Mouse (Mus musculus): ENCODE results near the gene Lpo.

Gene Lpo

GRCm38 (mm10) chr11:87805448-87805847, 22.6 kb downstream of the Lpo start:
- no peak for DNase-seq (ENCODE audit: low spot score in 2 of 2)

DNA sequence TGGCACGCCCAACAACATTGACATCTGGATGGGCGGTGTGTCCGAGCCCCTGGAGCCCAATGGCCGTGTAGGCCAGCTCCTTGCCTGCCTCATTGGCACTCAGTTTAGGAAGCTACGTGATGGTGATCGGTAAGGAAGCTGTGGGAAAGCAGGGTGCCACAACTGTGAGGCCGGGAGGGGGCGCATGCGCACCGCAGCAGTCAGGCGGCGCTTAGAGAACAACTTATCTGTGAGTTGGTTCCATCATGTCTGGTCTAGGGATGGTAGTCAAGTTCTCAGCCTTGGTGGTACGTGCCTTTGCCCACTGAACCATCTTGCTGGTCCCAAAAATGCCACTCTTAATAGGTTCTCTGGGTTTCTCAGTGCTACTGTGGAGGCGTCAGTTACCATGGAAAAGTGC, 25.5 kb downstream of the Lpo start:
- DNase-seq (ENCODE audit: low spot score in 2 of 2), result no peak

DNA sequence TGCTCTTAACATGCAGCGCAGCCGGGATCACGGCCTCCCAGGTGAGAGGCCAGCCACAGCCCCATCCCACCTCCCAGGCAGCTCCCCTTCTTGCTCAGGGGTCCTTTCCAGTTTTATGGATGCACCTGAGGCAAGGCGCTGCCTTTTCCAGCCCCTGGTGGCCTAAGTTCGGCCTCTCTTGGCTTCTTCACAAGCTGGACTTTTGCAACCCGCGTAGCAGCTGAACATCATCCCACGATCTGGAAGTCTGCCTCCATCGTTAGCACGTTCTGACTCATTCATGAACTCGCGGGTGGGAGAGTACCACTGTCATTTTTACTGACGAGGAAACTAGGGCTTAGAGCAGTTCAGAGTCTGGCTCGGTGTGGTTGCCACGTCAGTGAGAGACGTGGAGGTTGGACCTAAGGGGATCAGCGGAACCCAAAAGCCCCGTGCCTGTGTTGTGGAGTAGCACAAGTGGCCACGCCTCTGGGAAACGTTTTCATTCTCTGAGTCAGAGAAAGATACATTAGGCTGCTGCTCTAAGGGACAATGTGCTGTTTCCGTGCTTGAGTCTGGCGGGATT, 26.3 kb downstream of the Lpo start:
- no peak for DNase-seq (ENCODE audit: low spot score in 2 of 2)

- DNase-seq (ENCODE audit: low spot score in 2 of 2), result no peak
These were observed 34.6 kb downstream of the Lpo start, which contains the start of gene Mpo for GRCm38 (mm10) chr11:87793460-87793859. Gene Mpo (plus strand): TSS chr11:87793581.

DNA sequence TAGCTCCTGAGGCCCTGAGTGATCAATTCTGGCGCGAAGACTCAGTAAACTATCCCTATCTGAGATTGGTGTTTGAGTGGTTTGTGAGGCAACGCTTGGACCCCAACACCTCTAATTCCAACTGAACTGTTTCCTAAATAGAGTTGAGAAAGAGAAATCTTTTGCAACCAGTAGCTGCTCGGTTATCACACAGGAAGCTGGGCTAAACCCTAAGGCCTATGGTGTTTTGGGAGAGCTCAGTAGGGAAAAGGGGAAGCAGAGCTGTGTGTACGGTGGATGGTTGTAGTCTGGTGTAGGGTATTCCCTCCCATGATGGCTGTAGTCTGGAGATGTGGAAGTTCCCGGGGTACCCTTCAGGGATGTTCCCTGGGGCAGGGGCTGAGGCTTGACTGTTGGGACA, 38.0 kb downstream of the Lpo start:
- DNase-seq (ENCODE audit: low spot score in 2 of 2), result no peak

DNA sequence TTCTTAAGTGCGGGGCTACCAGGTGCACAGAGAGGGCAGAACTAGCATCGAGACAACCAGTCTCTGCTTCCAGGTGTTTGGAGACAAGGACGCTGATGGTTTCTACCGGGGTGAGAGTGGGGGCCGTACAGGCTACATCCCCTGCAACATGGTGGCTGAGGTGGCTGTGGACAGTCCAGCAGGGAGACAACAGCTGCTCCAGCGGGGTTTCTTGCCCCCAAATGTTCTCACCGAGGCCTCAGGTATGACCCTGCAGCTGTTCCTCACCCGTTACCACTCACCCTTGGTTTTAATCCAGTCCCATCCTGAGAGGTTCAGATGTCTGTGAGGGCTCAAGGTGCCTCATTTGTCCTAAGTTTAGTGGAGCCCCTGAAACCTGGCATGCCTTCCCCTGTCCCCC, 48.0 kb downstream of the Lpo start:
- no peak for DNase-seq (ENCODE audit: low spot score in 2 of 2)

DNA sequence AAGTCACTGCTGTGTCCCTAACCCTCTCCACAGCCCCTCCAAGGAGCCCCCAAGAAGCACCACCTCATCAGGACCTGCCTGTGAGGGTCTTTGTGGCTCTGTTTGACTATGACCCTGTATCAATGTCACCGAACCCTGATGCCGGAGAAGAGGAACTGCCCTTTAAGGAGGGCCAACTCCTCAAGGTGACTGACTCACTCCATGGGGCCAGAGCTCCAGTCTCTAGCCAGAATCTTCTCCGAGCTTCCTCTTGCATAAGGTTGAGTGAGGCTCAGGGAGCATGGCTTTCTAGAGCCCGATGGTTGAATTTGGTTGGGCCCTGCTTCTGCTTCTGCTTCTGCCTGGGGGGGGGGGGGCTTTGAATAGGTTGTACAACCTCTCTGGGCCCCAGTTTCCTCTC, 48.7 kb downstream of the Lpo start:
- no peak for DNase-seq (ENCODE audit: low spot score in 2 of 2)

DNA sequence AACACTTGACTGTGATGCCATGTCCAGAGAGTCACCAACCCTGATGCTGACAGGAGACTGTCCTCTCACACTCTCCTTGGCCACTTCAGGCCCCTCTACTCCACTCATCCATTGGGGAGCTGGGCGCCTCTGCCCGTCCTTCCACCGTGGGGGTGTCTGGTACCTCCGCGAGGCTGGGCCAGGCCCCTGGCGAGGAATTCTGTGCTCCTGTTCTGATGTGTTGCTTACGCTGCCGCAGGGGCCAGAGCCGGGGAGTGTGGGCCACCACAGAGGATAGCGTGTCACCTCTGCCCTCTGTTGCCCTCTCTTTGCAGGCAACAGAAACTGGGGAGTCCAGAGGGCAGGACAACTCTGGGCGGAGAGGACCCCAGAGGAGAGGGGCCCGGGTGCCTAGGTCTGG, 49.2 kb downstream of the Lpo start:
- no peak for DNase-seq (ENCODE audit: low spot score in 2 of 2)

- peak in 1 of 2 experiments; percentile 40 for DNase-seq (ENCODE audit: low spot score in 2 of 2)
These were observed 49.9 kb downstream of the Lpo start for GRCm38 (mm10) chr11:87778100-87778765.

GRCm38 (mm10) chr11:87772354-87772753, 55.7 kb downstream of the Lpo start:
- no peak for DNase-seq (ENCODE audit: low spot score in 2 of 2)

GRCm38 (mm10) chr11:87770989-87771388, 57.1 kb downstream of the Lpo start:
- peak in 1 of 2 experiments; percentile 57 for DNase-seq (ENCODE audit: low spot score in 2 of 2)

DNA sequence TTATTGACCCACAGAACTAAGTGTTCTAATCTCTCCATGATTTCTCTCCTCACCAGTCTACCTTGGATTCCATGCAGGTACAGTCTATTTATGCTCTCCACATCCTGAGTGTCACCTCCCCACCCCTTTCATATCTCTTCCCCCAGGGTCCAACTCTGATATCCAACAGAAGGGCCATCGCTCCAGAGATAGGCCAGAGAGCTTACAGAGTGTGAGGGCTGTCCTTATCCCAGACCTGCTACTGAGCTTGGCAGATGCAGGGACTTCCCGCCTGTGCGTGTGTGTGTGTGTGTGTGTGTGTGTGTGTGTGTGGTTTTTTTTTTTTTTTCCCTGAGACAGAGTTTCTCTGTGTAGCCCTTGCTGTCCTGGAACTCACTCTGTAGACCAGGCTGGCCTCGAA, 59.3 kb downstream of the Lpo start:
- no peak for DNase-seq (ENCODE audit: low spot score in 2 of 2)

- peak in 1 of 2 experiments; percentile 51 for DNase-seq (ENCODE audit: low spot score in 2 of 2)
These were observed 63.9 kb downstream of the Lpo start for GRCm38 (mm10) chr11:87763988-87764876.

GRCm38 (mm10) chr11:87763511-87763987, 64.5 kb downstream of the Lpo start:
- peak; percentile 69 to 78 for DNase-seq (ENCODE audit: low spot score in 2 of 2)

- peak in 1 of 2 experiments; percentile 41 for DNase-seq (ENCODE audit: low spot score in 2 of 2)
These were observed 65.2 kb downstream of the Lpo start for GRCm38 (mm10) chr11:87762702-87763385.

DNA sequence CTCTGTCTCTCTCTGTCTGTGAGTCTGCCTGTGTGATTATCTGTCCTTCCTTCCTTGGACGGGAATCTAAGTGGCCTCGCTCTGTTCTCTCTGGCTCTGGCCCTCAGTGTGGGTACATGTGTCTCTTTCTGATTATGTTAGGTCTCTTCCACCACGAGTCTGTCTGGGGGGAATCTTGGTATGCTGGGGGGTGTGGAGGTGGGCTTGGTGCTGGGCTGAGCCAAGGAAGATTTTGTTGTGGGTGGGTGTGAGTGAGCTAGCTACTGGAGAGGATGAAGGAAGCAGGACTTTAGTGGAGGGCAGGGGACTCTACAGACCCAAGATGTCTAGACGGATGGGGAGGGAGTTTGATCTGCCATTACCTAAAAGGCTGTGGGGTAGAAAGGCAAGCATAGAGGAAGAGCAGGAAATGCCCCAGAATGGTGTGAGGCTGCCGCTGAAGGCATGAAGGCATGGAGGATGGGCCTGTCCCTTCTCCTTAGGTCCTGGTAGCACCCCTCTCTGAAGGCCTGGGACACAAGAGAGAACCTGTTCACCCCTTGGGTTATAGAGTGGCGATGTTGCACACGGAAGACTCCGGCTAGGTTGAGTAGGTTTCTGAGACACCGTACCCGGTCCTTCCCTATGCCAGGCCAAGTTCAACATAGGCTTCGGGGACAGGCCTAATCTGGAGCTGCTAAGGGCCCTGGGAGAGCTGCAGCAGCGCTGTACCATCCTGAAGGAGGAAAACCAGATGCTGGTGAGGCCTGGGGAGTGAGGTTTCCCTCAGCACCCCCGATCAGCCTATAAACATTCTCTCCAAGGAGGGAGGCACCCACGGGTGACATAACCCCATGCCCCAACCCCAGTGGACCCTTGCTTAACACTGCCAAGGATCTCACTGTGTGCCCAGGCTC, 66.0 kb downstream of the Lpo start:
- DNase-seq (ENCODE audit: low spot score in 2 of 2), result no peak

GRCm38 (mm10) chr11:87761181-87761721, 66.8 kb downstream of the Lpo start:
- no peak for DNase-seq (ENCODE audit: low spot score in 2 of 2)

GRCm38 (mm10) chr11:87760301-87761081, 67.6 kb downstream of the Lpo start, which contains the start of gene Tspoap1:
Gene Tspoap1 (plus strand): TSS chr11:87760541.
- DNase-seq (ENCODE audit: low spot score in 2 of 2), result peak; percentile 69

GRCm38 (mm10) chr11:87759609-87760005, 68.5 kb downstream of the Lpo start:
- DNase-seq (ENCODE audit: low spot score in 2 of 2), result no peak

All from frontal cortex, postnatal 14 days (tissue).